Mouse (Mus musculus): ENCODE results near the gene Ap3s2.

Ap3s2 gene

DNA sequence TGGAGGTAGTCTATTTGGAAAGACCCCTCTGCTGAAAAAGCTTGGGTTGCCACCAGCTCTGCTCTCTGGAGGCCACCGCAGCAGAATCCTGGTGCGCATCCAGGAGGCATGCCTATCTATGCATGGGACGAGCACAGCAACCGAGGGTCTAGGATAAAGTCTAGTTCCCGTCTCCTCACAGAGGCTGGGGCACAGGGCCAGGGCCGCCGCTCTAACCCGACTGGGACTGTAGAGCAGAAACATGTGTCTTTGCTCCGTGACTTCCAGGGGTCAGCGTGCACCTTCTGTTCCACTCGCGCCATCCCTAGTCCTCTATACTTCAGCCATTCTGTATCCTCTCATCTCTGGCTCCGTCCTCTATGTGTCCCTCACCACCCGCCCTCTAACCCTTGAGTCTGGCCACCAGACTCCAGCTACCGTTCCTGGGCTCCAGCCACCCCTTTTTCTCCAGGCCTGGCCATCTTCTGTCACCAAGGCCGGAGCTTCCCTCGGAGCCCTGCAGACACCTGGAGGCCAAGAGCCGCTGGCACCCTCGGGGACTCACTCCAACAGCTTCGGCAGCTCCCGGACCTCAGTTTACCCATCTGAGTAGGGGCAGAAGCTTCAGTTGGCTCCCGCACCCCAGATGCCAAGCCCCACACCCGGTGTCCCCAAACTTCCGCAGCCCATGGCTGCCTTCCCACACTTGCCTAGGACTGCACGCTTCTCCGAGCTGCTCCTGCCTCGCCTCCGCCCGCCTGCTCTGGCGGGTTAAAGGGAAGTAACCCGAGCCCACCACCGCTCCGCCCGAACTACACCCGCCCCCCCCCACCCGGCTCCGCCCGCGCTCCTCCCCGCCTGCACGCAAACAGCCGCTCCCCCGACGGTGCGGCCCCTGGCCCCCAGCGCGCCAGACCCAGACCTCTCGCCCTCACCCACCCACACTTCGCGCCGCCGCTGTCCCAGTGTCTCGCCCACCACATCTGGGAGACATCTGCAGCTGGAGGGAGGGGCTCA is 72.7 kb downstream of the Ap3s2 start:
- no peak for DNase-seq (ENCODE audit: extremely low read depth, insufficient read length, low spot score)

DNA sequence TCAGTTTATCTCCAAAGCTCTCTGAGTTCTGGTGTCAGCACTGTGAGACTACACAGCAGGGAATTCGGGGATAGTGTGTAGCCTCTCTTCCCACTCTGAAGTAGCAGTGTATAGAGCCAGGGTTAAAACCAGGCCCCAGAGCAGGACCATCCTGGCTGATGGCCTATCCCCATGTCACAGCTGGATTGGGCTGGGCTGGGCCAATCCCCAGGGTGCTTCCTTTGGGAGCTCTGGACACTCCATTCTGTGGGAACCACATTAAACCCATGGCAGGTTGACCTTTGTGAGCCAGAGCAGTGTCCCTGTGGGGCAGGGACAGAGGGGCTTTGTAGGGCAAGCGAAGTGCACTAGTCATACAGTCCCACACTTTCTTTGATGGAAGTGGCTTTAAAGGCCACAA is 74.1 kb downstream of the Ap3s2 start:
- DNase-seq (ENCODE audit: extremely low read depth, insufficient read length, low spot score), result no peak

DNA sequence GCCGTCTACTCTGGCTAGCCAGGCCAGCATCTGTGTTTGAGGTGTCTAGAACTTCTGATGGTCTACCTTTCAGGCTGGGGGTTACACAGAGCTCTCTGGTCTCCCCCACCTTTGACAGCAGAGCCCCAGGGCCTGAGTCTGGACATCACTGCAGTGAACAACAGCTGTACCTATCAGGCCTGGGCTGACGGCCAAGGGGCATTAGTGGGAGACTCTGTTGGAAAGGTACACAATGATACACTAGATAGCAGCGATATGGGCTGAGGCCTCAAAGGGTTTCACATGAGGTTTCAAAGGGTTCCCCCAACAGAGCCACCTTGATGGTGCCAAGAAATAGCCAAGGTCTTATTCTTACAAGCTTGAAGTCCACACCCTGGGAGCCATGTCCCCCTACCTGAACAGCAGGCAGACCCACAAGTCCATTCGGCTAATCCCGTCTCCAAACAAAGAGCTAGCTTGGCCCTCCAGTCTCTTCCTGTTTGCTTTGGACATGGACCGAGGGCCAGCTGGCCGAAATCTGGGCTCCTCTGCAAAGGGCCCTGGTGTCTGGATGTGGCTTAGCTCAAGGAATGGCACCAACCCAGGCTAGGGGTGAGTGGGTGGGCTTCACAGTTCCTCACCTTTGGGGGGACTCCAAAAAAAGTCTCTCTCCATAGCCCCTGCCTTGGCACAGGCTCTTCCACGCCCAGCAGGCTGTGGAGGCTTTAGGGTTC is 76.2 kb downstream of the Ap3s2 start:
- DNase-seq (ENCODE audit: extremely low read depth, insufficient read length, low spot score), result no peak

- DNase-seq (ENCODE audit: extremely low read depth, insufficient read length, low spot score), result no peak
These were observed 78.3 kb downstream of the Ap3s2 start for GRCm38 (mm10) chr7:79842163-79842562.

DNA sequence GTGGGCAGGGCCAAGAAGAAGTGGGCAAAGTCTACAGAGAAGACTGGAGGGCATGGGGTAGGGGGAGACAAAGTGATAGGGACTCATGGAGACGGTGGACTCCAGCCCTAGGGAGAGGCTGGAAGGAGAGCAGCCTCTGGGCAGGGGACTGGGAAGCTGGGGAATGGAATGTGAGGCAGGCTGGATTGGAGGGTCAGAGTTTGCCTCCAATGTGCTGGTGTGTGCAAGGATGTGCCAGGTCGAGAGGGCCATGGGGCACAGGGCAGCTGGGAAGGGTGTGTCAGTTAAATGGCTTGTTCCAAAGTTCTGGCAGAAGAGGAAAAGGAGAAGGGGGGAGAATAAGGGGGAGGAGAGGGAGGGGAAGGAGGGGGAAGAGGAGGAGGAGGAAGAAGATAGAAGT is 83.2 kb downstream of the Ap3s2 start:
- no peak for DNase-seq (ENCODE audit: extremely low read depth, insufficient read length, low spot score)

- DNase-seq (ENCODE audit: extremely low read depth, insufficient read length, low spot score), result no peak
These were observed 85.3 kb downstream of the Ap3s2 start for GRCm38 (mm10) chr7:79835196-79835595.

- DNase-seq (ENCODE audit: extremely low read depth, insufficient read length, low spot score), result no peak
These were observed 87.5 kb downstream of the Ap3s2 start for GRCm38 (mm10) chr7:79832980-79833379.

GRCm38 (mm10) chr7:79831585-79831984 is 88.9 kb downstream of the Ap3s2 start:
- DNase-seq (ENCODE audit: extremely low read depth, insufficient read length, low spot score), result no peak

- DNase-seq (ENCODE audit: extremely low read depth, insufficient read length, low spot score), result no peak
These were observed 89.3 kb downstream of the Ap3s2 start for GRCm38 (mm10) chr7:79831145-79831544.

DNA sequence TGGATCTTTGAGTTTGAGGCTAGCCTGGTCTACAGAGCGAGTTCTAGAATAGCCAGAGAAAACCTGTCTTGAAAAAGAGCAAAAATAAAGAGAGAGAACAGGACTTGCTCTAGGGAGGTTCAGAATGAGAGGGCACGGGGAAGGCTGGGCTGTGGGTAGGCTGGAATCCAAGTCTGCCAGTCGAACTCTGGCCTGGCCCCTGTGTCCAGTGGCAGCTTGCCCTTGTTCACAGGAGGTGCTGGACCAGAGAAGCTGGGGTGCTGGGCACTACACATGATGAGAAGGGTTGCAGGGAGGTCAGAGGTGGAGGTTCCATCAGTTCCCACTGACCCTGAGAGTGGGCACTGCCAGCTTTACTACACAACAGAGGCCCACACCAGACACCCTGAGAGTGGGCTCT is 92.1 kb downstream of the Ap3s2 start:
- DNase-seq (ENCODE audit: extremely low read depth, insufficient read length, low spot score), result no peak

Measured in 3134 (cell line).